Mouse (Mus musculus): ENCODE measurements around the gene Atp8a1. TPM values are rescaled to one million over a fixed set of nuclear protein-coding genes. Genes with fewer than 3 reads are reported as not detected.
"Not testable (repeated sequence)": the region's sequence is repeated elsewhere in the genome, so short reads cannot be mapped to it uniquely, and the experiment has no call there.

Atp8a1 gene
- polyA plus RNA-seq, 3 experiments from 2014 or later, result 5.0 to 12.7 (median 12.0) TPM

DNA sequence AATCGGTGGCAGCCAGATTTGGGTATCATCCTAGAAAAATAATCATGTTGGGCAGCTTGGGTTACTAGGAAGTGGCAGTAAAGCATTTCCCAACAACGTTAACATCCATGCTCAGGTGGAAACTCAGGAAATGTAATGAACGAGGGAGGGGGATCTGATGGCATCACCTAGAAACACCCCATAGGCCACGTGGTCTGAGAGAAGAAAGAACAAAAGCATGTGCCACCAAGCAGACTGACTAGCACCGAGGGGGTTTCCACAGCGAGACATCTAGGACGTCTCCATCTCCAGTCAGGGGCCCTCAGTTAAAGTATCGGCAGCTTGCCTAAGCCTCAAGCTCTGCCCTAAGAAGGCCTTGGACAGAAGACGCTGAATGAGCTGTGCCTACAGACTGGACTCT is 21.0 kb downstream of the Atp8a1 start:
- peak; percentile 58 for ATAC-seq

DNA sequence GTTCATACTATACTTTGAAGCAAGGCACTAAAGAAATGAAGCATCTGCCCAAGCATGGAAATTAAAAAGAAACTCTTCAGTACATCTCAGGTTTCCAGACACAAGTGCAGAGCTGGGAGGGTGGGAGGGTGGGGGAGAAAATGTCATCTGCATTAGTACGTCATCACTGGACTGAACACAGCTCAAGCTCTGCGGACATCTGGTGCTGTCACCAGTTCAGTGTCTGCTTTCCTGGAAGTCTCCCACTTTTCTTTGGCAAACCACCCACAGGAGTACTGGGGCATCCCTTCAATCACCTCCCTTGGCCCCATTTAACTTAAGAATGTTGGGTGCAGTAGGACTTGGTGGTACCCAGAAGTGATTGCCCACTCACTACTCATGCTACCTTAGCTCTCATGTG is 22.6 kb downstream of the Atp8a1 start:
- no peak for ATAC-seq

DNA sequence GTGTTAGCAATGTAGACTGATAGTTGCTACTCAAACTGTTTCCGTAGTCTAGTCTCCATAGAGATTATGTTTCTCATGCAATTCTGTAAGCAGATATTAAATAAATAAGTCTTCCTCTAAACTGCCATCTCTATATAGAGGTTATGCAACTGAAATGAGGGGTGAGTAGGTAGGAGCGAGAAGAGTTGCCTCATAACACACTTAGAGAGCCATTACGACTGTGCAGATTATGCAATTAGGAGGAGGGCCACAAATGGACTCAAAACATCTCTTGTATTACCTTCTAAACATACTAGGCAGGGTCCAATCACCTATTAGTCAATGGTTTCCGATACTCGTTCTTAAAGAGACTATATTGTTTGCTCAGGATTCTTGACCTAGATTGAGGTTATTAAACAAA is 23.5 kb downstream of the Atp8a1 start:
- no peak for ATAC-seq

DNA sequence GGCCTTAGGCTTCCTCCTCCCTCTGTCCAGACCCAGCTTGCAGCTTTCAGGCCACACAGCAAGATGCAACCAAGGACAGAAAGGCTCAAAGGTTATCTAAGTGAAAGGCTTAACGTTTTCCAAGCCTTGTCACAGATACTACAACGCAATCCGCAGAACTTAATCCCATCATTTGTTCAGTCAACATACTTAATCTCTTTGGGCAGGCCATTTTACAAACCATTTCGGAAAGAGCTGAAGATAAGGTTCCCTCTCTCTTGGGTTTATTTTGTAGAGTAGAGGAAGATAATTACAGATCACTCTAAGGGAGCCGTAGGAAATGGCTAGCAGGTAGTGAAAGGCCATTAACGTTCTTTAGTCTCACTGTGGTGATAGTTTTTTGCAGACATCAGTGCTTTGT is 24.6 kb downstream of the Atp8a1 start:
- ATAC-seq, result no peak

DNA sequence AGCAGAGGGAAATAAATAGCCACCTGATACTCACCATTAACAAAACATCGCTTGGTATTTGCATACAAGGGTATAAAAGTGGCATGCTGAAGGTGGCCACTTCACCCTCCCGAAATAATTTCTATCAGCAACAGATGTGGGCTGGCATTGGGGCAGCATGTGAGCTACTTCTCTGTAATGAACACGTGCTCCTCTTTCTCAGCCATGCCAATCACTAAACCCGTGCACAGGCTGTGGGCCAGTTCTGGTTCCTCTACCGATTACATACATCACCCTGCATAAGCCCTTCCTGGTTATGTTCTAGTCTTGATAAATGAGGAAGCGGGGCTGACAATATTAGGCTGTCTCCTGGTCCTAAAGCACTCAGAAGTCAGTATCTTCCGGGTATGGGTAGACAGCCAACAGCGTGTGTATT is 25.2 kb downstream of the Atp8a1 start:
- ATAC-seq, result peak; percentile 36

DNA sequence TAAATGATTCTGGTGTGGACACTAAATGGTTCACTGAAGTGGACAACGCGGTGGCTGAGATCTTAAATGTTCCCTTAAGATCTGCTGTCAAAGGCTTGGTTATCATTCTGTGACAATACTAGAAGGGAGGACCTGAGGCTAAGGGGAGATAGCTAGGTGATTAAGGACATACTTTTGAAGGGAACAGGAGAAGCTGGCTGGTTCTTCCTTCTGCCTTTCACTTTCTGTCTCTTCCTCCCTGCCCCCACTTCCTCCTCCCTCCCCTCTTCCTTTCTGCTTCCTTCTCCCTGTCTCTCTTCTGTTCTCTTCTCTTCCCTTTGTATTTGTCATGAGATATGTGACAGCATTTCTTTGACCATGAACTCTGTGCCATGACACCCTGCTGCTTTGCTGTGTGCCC is 26.0 kb downstream of the Atp8a1 start:
- ATAC-seq, result peak; percentile 78

DNA sequence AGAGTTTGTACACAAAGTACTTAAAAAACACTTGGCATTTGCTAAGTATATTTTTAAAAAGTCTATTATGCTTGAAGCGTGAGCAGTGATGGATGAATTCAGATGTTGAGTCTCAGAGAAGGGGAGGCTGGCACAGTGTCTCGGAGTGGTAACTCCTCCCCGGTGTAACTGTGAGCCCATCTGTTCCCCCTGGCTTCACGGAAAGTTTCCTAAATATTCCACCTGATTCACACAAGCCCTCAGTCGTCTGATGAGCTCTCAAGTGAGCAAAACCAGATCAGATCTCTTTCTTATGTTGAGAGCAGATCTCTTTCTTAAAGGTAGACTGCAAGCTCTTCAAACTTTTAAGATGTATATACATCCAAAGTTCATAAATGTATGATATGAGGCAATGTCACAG is 27.8 kb downstream of the Atp8a1 start:
- ATAC-seq, result no peak

DNA sequence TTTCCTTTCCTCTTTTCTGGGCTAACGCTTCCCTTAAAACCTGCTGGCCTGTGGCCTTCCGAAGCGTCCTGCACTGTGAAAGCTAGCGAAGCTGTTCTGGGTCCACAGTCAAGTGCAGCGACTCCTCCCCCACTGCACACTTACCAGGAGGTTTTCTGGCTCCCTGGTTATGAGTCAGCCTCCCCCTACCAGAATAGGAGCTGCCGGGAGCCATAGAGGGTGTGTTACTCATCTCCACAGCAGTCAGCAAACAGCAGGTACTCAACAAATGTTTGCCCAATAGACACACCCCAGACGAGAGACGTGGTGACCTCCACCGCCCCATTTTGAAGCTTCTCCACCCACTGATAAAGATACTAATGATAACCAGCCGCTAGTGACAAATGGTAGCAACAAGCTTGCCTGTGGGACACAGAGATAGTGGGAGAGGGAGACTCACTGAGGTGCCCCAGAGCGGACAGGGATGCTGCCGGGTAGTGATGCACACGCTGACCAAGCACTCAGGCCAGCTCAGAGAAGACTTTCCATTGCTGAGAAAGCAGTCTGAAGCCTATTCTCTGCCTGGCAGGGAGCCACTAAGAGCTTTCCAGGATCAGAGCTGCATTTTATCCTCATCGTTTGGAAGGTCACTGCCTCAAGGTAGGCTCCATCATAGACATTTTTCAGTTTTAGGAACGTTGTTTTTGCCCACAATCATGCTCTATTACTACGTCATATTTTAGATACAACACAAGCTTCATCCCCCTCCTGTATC is 31.5 kb downstream of the Atp8a1 start:
- ATAC-seq, result no peak

DNA sequence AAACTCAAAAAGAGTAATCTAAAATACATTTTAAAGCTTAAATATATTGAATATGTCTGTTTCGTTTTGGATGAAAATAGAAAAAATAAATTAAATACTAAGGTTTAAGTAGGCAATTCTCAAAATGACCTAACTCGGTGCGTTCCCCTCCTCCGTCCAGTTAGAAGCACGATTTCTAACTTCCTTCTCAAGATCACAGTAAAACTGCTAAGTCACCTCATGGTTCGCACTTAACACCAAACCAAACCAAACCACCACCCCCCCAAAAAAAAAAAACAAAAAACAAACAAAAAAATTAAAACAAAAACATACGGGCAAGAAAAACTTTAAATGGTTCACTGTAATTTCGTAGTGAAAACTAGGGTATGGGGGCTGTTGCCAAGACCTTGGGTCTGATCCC is 32.2 kb downstream of the Atp8a1 start:
- not testable (repeated sequence) for ATAC-seq

DNA sequence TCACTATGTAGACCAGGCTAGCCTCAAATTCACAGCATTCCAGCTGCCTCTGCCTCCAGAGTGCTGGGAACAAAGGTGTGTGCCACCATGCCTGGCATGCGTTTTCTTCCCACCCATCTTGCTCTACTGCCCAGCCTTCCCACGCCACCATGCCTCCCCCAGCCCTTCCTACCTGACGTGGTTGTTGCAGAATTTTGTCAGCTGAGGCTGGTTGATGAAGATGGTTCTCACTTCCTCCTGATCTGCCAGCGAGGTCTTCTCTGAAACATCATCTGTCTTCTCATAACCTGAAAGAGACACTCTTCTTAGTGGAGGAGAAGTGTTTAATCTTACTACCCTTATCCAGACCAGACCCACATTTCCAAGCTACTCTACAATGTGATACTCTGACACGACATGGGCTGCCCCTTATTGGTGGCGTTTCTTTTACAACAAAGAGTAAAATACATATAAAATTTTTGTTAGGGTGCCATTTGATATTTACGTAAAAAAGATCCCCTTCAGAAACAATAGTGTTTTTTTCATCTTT is 32.7 kb downstream of the Atp8a1 start:
- ATAC-seq, result no peak

DNA sequence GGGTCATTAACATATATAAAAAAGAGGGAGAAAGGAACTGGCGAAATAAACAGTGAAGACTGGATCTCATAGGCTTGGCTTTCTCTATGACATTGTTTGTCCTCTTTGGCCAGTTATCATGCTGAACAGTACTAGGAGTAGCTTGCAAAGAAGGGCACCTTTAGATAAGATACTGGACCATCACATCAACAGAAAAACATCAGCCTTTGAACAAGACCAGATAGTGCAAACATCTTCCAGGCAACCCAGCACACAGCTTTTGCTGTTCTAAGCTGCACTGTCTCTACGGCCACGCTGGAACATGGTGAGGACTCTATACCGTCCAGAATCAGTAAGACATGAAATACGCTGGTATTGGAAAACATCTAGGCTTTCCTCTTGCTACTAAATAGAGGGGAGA is 33.9 kb downstream of the Atp8a1 start:
- no peak for ATAC-seq

DNA sequence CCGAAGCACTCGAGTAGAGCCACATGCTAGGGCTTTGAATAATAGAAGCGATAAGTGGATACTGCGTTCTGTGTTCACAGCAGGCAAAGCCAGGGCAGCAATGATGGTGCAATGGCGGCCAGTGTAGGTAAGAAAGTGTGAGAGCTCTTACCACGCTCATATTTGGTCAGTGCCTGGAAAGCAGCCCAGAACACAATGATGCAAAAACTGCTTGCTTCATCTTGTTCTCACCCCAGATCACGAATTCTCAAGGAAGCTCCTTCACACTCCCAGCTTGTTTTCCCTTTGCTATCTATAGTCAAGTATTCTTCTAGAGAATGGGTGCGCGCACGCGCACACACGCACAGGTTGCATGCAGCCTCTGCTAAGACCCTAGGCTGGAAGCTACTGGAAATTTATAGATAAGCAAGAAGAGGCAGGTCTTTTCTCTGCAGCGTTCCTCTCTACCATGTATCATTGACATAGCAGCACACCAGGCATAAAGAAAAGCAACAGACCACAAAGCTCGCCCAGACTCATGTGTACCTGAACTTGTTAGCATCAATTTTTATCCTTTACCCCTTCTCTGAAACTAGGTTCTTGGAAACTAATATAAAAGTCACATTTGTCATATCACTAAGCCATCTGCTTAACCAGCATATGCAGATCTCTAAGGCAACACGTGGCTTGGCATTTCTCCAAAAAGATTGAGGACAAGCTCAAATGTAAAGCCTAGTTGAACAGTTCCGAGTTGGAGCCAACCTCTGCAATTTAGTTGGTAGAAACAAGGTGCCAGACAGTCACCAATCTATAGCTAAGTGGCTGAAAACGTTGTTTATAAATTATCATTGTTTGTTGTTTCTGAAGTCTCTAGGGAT is 44.8 kb downstream of the Atp8a1 start:
- peak; percentile 71 for ATAC-seq

DNA sequence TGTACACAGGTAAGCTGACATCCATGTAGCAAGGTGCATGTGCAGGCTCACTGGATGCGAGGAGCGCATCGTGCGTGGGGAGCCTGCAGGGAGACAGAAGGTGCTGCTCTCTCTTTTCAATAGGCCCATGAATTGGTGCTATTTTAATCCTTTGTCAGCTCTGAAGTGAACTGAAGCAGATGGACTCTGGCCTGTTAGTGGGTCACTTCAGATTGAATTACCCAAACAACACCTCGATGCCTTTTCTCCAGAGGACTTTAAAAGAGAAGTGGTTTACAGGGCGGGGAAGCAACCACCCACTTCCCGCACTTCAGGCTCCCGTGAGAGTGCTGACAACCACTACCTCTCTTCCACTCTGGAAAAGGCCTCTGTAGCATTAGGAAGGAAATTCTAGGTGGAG is 46.4 kb downstream of the Atp8a1 start:
- ATAC-seq, result no peak

DNA sequence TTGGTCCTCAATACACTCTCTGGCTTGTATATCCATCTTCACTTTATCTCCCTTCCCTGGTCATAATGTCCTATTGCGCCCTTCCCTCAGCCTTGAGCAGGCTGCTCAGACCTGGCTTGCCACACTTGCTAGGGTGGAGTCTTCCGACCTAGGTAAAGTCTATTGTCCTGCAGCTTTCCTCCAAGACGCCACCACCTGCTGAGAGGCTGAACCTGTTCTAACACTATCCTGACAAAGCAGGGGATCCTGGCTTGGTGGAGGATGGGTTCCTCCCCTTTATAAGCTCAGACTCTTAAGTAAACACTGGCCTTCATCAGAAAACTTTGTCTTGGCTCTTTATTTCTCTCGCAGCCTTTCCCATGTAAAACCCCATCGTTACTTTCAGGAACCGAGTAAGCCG is 47.4 kb downstream of the Atp8a1 start:
- ATAC-seq, result no peak

DNA sequence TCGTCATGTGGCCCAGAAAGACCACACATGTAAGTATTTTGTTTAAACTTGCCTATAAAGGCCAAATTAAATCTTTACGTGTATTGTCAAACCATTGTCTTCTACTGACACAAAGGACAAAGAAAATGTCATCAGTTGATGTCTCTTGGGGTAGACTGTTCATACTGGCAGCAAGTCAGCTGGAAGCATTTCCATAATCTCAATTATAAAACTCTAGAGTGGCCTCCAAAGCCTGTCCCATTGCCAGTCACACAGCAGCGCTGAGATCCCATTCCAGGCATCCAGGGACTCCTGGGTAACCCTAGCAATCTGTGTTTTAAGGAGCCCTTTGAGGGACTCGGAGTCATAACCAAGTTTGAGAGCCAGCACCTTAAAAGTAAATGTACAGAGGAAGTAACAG is 48.9 kb downstream of the Atp8a1 start:
- no peak for ATAC-seq

DNA sequence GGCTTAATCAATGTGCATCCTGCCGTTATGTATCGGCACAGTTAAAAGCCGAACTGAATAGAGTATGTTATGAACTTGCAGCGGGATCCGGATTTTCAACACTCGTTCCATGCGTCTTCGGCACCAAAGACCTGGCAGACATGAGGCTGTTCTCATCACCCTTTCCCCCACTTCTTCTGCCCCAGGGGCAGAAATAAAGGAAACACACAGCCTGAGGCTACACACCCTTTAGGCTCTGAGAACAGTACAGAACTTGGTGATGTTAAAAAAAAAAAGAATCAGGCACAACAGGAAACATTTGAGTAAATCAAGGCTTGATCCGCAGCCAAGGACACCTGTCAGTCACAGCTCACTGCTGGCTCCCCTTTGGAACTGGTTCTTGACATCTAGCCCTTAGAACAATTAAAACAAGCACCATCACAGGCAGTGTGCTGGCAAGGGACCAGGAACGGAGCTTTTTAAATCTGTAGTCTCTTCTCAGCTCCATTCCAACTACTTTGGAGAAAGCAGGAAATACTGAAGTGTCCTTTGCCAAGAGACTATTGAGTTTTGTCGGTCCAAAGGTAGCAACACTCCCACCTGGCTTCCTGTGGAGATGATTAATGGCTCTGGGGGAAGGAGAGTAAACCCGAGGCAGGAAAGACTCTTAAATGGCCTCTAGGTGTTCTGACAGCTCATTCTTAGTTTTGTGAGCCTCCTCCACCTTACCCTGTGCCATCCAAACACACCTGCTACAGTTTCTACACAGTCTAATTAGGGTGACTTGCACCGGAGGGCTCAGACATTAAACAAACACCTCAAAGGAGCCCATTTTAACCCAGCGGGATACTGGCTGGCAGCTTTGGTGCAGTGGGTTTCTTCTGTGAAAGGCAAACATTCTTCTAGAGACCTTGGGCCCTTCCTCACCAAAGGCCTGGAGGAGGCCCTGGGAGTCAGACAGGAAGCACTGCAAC is 50.0 kb downstream of the Atp8a1 start:
- ATAC-seq, result no peak

DNA sequence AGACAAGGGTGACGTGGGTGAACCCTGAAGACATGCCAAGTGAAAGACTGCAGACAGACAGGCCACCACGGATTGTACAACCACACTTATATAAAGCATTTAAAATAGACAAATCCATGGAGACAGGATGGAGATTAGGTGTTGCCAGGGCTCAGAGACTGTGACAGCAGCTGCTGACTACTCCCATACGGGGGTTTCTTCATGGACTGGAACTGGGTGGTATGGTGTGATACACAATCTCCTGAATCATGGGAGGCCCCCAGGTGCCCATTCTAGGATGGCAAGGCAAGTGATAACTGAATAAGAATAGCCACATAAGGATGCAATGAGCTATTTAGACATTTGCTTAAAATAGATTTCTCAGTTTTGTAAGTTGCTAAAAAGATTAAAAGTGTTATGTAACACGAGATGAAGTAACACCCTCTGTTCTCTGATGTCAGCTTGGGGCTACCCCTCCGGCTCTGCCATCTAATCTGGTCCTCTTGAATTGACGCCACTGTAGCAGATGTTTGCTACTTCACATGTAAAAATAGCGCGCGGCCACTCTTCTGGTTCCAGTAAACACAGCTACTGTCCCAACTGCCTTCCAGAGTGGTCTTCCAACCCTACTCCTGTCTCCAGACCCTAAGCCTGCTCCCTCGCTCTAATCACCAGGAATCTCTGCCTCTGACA is 53.0 kb downstream of the Atp8a1 start:
- ATAC-seq, result no peak

DNA sequence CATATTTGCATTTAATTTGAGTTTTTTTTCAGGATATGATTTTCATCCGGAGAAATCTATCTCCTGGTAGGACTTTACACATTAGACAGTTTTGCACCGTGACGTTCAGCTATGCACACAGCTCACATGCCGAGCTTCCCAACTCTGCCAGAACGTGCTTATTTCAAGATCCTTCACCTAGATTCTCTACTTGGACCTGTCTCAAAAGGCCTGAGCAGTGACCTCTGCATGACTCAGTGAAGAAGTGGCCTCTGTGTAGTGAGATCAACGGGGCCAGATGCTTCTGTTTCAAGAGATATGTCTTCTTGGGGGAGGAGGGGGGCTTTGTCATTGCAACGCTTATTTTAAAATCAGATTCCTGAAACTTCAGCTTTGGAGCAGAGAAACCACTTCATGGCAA is 64.5 kb downstream of the Atp8a1 start:
- no peak for ATAC-seq

DNA sequence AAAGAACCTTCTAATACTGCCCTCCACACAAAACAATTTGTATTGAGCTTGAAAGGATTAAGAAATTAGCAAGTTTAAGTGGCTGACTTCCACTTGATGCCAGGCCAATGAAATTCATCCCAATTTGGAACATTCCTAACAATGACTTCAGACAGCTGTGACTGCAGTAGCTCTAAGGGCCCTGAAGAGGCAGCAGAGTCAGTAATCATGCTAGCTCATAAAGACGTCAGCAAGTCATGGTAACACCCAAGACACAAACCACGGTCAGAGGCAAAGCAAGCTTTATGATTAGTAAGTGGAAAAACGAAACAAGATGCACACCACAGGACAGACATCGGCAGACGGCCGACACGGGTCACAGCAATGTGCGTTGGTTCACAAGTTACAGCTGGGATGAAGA is 69.2 kb downstream of the Atp8a1 start:
- no peak for ATAC-seq

DNA sequence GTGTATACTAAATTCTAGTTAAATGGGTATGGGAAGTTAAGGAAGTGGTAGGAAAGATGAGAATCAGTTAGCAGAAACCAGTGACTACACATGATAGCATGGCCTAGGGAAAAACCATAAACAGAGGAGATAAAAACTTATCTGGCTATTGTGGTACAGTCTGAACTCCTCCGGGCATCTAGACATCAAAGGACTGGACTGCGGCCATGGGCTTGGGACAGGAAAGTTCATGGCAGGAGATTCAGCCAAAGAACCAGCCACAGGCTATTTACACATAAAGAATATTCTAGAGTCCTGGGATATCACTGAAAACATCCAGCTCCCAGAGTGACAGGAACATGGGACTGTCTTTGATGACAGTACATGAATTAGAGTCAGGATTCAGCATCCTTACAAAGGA is 73.0 kb downstream of the Atp8a1 start:
- ATAC-seq, result no peak

DNA sequence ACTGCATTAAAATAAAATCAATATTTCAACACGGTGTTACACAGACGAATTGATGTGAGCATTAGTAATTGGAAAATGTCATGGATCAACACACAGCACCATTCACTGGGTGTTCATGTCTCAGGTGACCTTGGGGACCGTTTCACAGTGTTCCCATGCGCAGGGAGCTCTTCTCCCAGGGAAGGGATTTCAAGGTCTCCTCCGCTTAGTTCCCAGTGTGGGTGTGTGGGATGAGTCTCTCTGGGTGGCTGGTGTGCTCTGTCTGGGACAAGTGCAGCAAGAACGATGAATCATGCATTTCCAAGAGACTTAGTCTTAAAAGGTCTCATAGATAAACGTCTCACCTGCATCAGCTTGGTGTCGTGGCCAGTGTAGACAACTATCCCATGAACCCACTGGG is 78.5 kb downstream of the Atp8a1 start:
- no peak for ATAC-seq

DNA sequence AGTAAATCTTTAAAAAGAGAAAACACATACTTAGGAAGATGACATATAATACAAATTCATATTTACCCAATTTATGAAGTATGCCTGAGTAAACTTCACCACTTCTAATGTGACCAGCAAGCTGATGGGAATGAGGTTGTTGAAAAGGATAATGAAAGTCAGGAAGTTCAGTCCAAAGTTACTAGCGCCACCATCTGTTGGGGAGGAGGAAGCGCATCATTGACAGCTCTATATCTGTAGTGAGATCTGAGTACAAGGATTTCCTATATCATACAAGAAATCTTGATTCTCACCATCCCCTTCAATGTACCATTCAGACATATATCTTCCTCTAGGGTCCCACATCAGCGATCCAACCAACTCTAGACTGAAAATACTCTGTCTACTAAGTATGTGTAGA is 82.4 kb downstream of the Atp8a1 start:
- ATAC-seq, result peak; percentile 28

All from inflammation-experienced regulatory T-cells, adult 6 months (primary cell).